ENCODE assay signal across 24 mouse cellular contexts in the genomic region with DNA sequence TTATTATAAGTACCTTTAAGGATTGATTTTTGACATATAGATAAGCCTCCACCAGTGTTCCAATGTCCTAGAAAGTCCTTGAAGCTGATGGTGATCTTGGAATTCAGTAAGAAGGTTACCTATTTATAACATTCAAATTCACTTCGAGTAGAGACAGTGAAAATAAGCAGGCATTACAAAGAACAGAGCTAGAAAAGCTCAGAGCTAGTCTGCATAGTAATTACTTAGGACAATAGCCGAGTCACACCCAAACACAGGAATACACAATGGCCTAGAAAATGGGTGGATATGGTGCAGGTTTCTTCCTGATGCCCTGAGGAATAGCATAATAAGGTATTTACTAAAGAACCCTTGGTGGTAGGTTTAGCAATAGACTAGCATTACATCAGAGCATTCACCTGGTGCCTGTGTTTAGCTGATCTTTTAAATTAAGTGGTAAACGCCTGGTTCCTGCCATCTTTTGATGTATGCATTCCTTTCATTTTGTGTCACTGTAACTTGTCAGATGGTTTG.
DNase-seq lines count a peak whose midpoint lies in the region; ATAC-seq and TF ChIP-seq lines count a peak whose summit lies in the region.
"Had no signal": no experiment of that assay in that cellular context is flagged by ENCODE, and none has a peak within 500 bp of the region (broad histone marks: within the 10 kb centered on the region; RNA-seq: fewer than 3 reads in every experiment).

No protein-coding gene starts in this region.

- no peak for ATAC-seq in midbrain, embryonic 11.5 days (ENCODE audit: low FRiP score)
- ATAC-seq in midbrain, embryonic 13.5 days = no peak
- ATAC-seq: activated CD4-positive, CD25-positive, alpha-beta regulatory T cell, adult 4 months; CD4-positive, CD25-positive, alpha-beta regulatory T cell, adult 4 months; forebrain, embryonic 13.5 days; forebrain, embryonic 15.5 days; forebrain, postnatal 0 days; Patski had no signal

- no peaks in the 10 kb centered on the region for H3K9me3 ChIP-seq in midbrain, embryonic 11.5 days (ENCODE audit: control insufficient read depth, low read length)
- H3K9me3 ChIP-seq in midbrain, embryonic 13.5 days = no peaks in the 10 kb centered on the region
- no peaks in the 10 kb centered on the region for H3K9me3 ChIP-seq in ES-E14 (ENCODE audit: control insufficient read depth, insufficient read depth, low read depth, low read length)
- H3K9me3 ChIP-seq: embryonic facial prominence, embryonic 10.5 days; embryonic facial prominence, embryonic 12.5 days; forebrain, embryonic 13.5 days; forebrain, embryonic 15.5 days had no signal

- H3K4me1 ChIP-seq in midbrain, embryonic 11.5 days (ENCODE audit: control insufficient read depth, insufficient read depth, low read length) = no peaks in the 10 kb centered on the region
- H3K4me1 ChIP-seq in midbrain, embryonic 13.5 days (replicated peaks) = no peaks in the 10 kb centered on the region
- H3K4me1 ChIP-seq in ES-E14 (ENCODE audit: control insufficient read depth in 2 of 2, insufficient read depth in 2 of 2, low read length in 2 of 2, poor library complexity in 1 of 2) = peaks cover 6% of the 10 kb centered on the region in 2 experiments
- H3K4me1 ChIP-seq: embryonic facial prominence, embryonic 10.5 days; embryonic facial prominence, embryonic 12.5 days; forebrain, embryonic 13.5 days; forebrain, embryonic 15.5 days had no signal

- no peak overlapping the region for H3K4me3 ChIP-seq in midbrain, embryonic 11.5 days (ENCODE audit: low read depth, low read length)
- no peak overlapping the region for H3K4me3 ChIP-seq in midbrain, embryonic 13.5 days (replicated peaks)
- no peak overlapping the region for H3K4me3 ChIP-seq in ES-E14 (ENCODE audit: insufficient read depth in 1 of 2, low read depth in 1 of 2, low read length in 2 of 2, poor library complexity in 1 of 2, severe bottlenecking in 1 of 2)
- H3K4me3 ChIP-seq: embryonic facial prominence, embryonic 10.5 days; embryonic facial prominence, embryonic 12.5 days; forebrain, embryonic 13.5 days; forebrain, embryonic 15.5 days had no signal

- no peak overlapping the region for H3K4me2 ChIP-seq in midbrain, embryonic 11.5 days
- no peak overlapping the region for H3K4me2 ChIP-seq in midbrain, embryonic 13.5 days (replicated peaks)
- H3K4me2 ChIP-seq: embryonic facial prominence, embryonic 12.5 days; forebrain, embryonic 13.5 days; forebrain, embryonic 15.5 days had no signal

- no peak overlapping the region for H3K9ac ChIP-seq in midbrain, embryonic 11.5 days (ENCODE audit: low read length)
- H3K9ac ChIP-seq in midbrain, embryonic 13.5 days (replicated peaks) = no peak overlapping the region
- H3K9ac ChIP-seq in ES-E14 (ENCODE audit: insufficient read depth, low read depth, low read length, poor library complexity, severe bottlenecking) = no peak overlapping the region
- H3K9ac ChIP-seq: embryonic facial prominence, embryonic 12.5 days; forebrain, embryonic 13.5 days; forebrain, embryonic 15.5 days; forebrain, postnatal 0 days had no signal

- no peak overlapping the region for H3K27ac ChIP-seq in midbrain, embryonic 11.5 days (ENCODE audit: low read depth, low read length)
- no peak overlapping the region for H3K27ac ChIP-seq in midbrain, embryonic 13.5 days
- peak overlapping the region; percentile 97; the same call in 1 of the 2 replicates for H3K27ac ChIP-seq in ES-E14 (ENCODE audit: insufficient read depth, low read depth, low read length, poor library complexity, severe bottlenecking)
- H3K27ac ChIP-seq: embryonic facial prominence, embryonic 10.5 days; embryonic facial prominence, embryonic 12.5 days; forebrain, embryonic 13.5 days; forebrain, embryonic 15.5 days had no signal

- H3K27me3 ChIP-seq in midbrain, embryonic 11.5 days (ENCODE audit: control insufficient read depth, insufficient read depth, low read length) = no peaks in the 10 kb centered on the region
- no peaks in the 10 kb centered on the region for H3K27me3 ChIP-seq in midbrain, embryonic 13.5 days
- H3K27me3 ChIP-seq: CH12.LX; embryonic facial prominence, embryonic 12.5 days; forebrain, embryonic 13.5 days; forebrain, embryonic 15.5 days; Patski had no signal

- 66% methylated on average over 3 of the region's 3 CpGs for whole genome bisulfite sequencing in midbrain, embryonic 11.5 days
- WGBS in midbrain, embryonic 13.5 days = 68% methylated on average over 3 of the region's 3 CpGs

- DNase-seq in midbrain, embryonic 11.5 days (ENCODE audit: low spot score, missing footprints) = peak; percentile 12
- DNase-seq in ES-E14 (ENCODE audit: low read depth, low spot score) (peak; percentile 49), ZHBTc4 (ENCODE audit: low read depth, low spot score) (peak; percentile 71)
- DNase-seq in left cerebral cortex, postnatal 36 days (ENCODE audit: low spot score in 2 of 2) = no peak
- DNase-seq in Muller cell, postnatal 12 days (ENCODE audit: inconsistent ontology term) = no peak
- DNase-seq: adrenal gland, adult 8-10 months; adrenal gland, postnatal 14 days; adrenal gland, postnatal 36 days; B cell, adult 2 months; cerebellum, adult 11-12 months; cerebellum, adult 2 months; cerebellum, adult 9-10 months; cerebellum, postnatal 10 days; cerebellum, postnatal 25 days; forebrain, postnatal 0 days had no signal

- in situ Hi-C loops in ES-E14 (cut with MboI; ENCODE audit: low sequenced_read_pairs in 2 of 2, unreplicated experiment in 2 of 2) = no loop called here

- no peaks in the 10 kb centered on the region for H3K36me3 ChIP-seq in midbrain, embryonic 11.5 days (ENCODE audit: control insufficient read depth, insufficient read depth, low read length)
- H3K36me3 ChIP-seq in midbrain, embryonic 13.5 days = no peaks in the 10 kb centered on the region
- no peaks in the 10 kb centered on the region for H3K36me3 ChIP-seq in ES-E14 (ENCODE audit: control insufficient read depth, insufficient read depth, low read length, poor library complexity, severe bottlenecking)
- H3K36me3 ChIP-seq: embryonic facial prominence, embryonic 10.5 days; embryonic facial prominence, embryonic 12.5 days; forebrain, embryonic 15.5 days had no signal

- intact Hi-C loops in left cerebral cortex, postnatal 36 days (cut with DNase I) = no loop called here

TF ChIP-seq in ES-E14, 5 proteins besides CTCF, POLR2A, EP300 and RAD21:
- TF ChIP-seq ZC3H11A (IDR thresholded peaks at IDR 0.05; ENCODE audit: borderline replicate concordance, low read depth, low read length) (no peak), CHD2 (IDR thresholded peaks at IDR 0.05; ENCODE audit: low read depth, low read length) (0 out of 2 replicates have a peak, but pooled peaks have one; percentile 45)
TF ChIP-seq in ES-E14: peak in this region for 1.

Comparison
In these comparisons a context has a peak if more than half of its experiments do, and no peak if none do; other contexts are left out.
1. DNase-seq: peak in midbrain, embryonic 11.5 days (single experiment), ES-E14 (single experiment) and ZHBTc4 (single experiment); none in left cerebral cortex, postnatal 36 days (0 of 2) and Muller cell, postnatal 12 days (single experiment).